Mouse (Mus musculus) erythroblast, adult 5-6 weeks (primary cell): ENCODE data around the gene Osbpl10. TPM values are rescaled to one million over a fixed set of nuclear protein-coding genes. Genes with fewer than 3 reads are reported as not detected.

Source experiments
- ATAC-seq: replicated peaks from 2 replicates; pipeline ENCODE4 v1.8.0; 2016; ENCODE audit warnings: moderate number of reproducible peaks, mild to moderate bottlenecking, moderate TSS enrichment, inconsistent platforms; ENCODE audit not compliant: poor library complexity, low FRiP score, severe bottlenecking
- total RNA-seq, 2 experiments: library from RNA; stranded (forward) in 1 of 2; stranded (reverse) in 1 of 2; fragments of 150-400 nt in 1 of 2; fragments of 200-764, 138-1000 nt in 1 of 2; gene quantifications; 2 replicates each; pipeline versions ENCODE4 v1.2.3 to v1.2.4; 2015 to 2017; ENCODE audit warnings: low replicate concordance in 2 of 2

The Osbpl10 gene
- total RNA-seq, 2 experiments from 2014 or later: not detected

- no peak for ATAC-seq
Observed at GRCm38 (mm10) chr9:115139597-115140332, 161.4 kb downstream of the Osbpl10 start.

- ATAC-seq: no peak
Observed at GRCm38 (mm10) chr9:115147141-115147540, 168.8 kb downstream of the Osbpl10 start.

DNA sequence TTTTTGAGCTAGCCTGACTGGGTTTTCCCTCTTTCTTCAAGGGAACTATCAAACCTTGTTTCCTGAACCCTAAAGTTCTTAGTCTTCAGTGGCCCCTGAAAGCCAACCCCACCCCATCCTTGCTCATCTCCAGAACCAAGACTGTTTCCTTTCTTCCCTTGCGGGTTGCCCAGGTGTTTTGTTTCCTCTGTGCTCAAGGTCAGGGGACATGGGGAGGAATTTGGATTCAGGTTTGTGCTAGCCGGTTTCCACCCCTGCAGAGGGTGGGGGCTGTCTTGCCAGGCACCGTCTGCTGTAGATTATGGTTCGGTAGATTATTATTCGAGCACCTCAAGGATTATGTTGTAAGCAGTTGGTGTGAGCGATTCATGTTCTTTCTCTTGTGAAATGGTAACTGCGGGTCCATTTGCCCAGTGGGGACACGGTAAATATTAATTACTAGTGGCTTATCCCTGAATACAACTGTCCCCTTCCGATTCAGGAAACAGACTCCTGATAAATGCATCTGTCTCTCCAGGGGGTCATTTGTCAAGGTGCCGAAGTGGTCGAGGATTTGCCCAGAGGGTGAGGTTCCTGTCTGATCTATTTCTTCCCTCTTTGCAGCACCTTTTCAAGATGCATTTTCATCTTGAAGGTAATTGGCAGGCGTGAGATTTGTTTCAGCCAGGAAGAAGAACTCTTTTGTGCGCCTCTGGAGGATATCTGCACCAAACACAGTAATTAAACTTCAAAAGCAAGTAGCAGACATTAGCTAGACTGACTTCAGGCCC lies 169.4 kb downstream of the Osbpl10 start:
- no peak for ATAC-seq

- ATAC-seq: no peak
Observed at GRCm38 (mm10) chr9:115149011-115149756, 170.8 kb downstream of the Osbpl10 start.

DNA sequence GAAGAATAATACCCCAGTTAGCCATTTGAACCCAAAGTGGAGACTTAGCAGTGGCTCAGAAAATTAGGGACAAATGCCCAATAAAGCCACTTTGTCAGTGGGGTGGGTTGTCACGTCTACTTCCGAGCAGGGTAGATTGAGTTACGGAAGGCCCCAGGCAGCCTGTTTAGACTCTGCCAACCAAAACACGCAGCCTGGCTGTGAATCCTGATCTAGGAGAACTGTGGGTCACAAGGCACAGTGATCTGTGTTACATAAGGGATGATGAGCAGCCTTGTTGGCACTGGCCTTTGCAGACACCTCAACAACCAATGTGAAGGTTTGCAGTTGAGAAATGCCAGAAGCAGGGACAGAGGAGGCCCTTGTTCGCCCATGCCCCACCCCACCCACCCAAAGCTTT lies 183.2 kb downstream of the Osbpl10 start:
- no peak for ATAC-seq

- ATAC-seq: peak; percentile 70
Observed at GRCm38 (mm10) chr9:115163031-115163430, 184.7 kb downstream of the Osbpl10 start.

- ATAC-seq: no peak
Observed at GRCm38 (mm10) chr9:115163693-115164092, 185.3 kb downstream of the Osbpl10 start.

- no peak for ATAC-seq
Observed at GRCm38 (mm10) chr9:115164351-115164750, 186.0 kb downstream of the Osbpl10 start.

DNA sequence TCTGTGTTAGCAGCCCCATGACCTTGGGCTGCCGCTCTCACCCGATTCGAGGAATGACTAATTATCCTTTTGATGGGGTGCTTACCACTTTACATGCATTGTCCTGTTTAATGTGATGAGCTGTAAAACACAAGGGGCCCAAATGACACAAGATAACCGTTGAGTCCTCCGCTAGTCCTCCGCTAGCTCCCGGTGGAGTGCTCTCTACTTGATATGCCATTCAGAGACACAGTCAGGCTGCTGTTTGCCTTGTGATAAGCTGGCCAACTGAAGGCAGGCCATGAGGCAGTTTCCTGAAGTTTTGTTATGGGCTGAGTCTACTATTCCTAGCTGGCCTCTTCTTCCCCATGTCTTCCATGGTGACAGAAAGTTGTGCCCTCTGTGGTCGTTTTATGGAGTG lies 187.6 kb downstream of the Osbpl10 start:
- ATAC-seq: peak; percentile 50; the same call in 1 of the 2 replicates

GRCm38 (mm10) chr9:115169591-115169990 lies 191.2 kb downstream of the Osbpl10 start:
- ATAC-seq: no peak

- no peak for ATAC-seq
Observed at GRCm38 (mm10) chr9:115172096-115172495, 193.7 kb downstream of the Osbpl10 start.

DNA sequence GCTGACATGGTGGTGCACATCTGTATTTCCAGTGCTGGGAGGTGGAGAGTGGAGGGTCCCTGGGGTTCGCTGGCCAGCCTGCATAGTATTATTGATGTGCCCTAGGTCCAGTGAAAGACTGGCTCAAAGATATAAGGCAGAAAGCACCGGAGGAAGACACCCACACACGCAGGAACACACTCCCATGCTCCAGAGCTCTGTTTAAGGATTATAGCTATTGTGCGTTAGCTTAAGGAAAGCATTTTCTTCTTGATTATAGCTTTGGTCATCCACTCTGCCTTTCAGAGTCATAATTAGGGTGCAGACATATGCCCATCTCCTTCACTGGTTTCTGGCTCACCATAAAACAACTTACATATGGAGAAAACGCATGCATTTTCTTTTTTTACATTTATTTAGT lies 200.8 kb downstream of the Osbpl10 start:
- ATAC-seq: no peak

- ATAC-seq: no peak
Observed at GRCm38 (mm10) chr9:115179935-115180334, 201.6 kb downstream of the Osbpl10 start.

GRCm38 (mm10) chr9:115186402-115186801 lies 208.0 kb downstream of the Osbpl10 start:
- ATAC-seq: no peak

- ATAC-seq: no peak
Observed at GRCm38 (mm10) chr9:115190376-115190942, 212.1 kb downstream of the Osbpl10 start.

DNA sequence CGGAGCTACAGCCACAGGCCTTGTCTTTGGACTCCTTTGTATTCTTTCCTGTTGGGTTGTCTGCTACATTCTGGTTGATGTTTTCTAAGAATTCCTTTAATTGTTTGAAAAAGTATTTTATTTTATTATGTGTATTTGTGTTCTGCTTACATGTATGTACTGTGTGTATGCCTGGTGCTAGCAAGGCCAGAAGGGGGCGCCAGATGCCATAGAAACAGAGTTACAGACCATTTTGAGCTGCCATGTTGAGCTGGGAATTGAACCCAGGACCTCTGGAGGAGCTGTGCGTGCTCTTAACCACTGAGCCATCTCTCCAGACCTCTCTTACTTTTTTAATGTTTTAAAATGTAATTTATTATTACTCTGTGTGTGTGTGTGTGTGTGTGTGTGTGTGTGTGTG lies 214.5 kb downstream of the Osbpl10 start:
- ATAC-seq: no peak

DNA sequence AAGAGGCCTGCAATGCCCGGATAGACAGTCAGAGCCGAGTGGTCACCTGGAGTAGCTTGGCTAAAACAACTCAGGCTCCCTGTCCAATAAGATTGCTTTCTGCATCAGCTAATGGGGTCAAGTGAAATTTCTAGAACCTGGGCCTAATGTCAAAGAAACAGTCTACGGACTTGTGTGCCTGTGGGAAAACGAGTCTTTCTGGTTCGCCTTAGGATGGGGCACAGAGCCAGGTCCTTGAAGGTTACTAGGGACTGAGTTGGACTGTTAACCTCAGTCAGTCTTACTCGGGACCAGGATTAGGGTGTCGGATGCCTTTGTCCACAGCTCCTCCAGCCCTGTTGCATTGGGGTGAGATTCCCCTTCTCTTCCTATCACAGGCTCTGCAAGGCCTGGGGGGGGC lies 218.7 kb downstream of the Osbpl10 start:
- no peak for ATAC-seq

GRCm38 (mm10) chr9:115200166-115200862 lies 221.9 kb downstream of the Osbpl10 start:
- ATAC-seq: no peak

- ATAC-seq: no peak
Observed at GRCm38 (mm10) chr9:115201264-115201663, 222.9 kb downstream of the Osbpl10 start.

DNA sequence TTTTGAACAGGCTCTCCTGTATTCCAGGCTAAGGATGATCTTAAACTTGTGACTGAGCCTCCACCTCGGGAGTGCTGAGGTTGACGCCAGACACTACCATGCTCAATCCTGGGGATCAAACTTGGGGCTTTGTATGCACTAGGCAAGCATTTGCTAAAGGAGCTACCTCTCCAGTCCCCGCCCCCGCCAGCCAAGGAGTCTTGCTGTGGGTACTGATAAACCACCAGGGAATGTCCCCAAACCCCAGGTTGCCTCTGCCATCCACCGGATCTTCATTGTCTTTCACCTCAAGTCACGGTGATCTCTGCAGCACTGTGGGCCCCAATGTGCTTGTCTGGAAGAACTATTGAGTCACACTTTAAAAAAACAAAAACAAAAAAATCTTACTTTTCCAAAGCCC lies 224.8 kb downstream of the Osbpl10 start:
- ATAC-seq: no peak
